Mouse (Mus musculus) C3H10T1/2 (cell line): ENCODE data around the gene Ero1l. TPM values are rescaled to one million over a fixed set of nuclear protein-coding genes. Genes with fewer than 3 reads are reported as not detected.

ENCODE experiments used
- polyA plus RNA-seq, 2 experiments: library from polyadenylated mRNA; unstranded; fragments of >200 nt; fragmentation: generic; extraction: Trizol; gene quantifications; one replicate each; pipeline ENCODE4 v1.2.1; 2012; ENCODE audit warnings: missing spikeins in 2 of 2

The Ero1l gene
- 1 to 10 TPM; 2.8 to 3.4 TPM for polyA plus RNA-seq

DNA sequence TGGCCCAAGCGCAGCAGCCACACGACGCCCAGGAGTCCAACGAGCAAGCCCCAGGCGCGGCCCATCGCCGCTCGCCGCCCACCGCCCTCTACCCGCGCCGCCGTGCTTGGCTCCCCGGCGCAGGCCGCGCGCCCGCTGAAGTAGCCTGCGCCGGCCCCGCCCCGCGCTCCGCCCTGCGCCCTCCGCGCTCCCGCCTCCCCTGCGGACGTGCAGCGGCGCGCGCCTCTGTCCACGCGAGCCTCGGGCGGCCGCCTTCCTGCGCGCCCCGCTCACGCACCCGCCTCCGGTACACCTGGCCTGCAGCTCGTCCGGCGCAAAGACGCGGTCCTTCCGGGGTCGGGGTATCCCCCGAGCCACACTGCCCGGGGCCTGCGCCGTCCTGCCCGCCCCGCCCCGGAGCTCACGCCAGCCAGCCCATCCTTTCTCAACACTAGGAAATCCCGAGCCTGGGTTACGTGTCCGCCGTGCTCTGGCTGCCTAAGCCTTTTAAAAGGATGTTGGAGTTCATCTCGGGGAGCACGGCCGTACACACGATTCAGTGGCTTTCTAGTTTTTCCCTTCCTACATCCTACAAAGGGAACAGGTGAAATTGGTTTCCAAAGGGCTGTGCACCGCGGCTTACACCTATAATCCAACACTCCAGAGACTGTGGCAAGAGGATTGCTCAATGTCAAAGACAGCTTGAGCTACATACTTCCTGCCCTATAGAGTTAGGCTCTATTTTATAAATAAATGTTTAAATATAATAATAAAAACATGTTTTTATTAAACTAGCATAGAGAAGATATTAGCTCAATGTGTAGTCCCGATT lies at the start of gene Ero1l:
Gene Ero1l, minus strand, starts transcription at position 346 of the 811 bp plus-strand sequence.

DNA sequence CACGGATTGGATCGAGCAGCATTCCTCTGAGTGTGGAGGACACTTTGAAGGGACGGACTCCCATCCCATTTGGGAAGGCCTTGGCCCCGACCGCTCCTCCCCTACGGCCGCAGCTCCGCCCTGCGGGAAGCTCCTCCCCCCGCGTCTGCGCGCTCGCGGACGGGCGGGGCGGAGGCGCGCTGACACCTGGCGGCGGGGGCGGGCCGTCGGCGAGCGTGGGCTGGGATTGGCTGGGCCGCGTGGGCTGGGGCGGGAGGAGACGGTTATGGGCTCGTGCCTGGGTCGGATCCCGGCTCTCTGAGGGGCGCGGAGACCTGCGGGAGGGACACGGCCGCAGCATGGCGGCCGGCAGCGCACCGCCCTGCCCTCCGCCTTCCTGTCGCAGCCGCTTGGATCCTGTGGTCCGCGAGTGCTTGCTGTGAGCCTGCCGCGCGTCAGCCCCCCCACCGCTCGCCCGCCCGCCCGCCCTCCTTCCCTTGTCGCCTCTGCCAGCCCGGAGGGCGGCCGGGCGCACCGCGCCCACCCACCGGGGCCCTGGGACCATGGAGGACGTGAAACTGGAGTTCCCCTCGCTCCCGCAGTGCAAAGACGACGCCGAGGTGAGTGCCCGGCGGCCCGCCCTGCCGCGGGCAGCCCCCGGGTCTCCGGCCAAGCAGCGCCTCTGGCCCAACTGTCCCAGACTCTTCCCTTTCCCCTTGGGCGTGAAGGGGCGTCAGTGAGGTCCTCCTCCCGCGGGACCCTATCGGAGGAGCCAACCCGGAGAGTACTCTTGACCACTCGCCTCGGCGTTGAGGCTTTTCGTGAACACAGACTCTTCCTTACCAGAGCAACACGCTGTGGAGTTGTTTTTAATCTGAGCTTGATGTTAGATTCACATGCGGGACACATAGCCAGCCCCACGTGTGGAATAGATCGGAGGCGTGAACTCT lies 32.6 kb upstream of the Ero1l start, which contains the start of gene Styx:
Gene Styx, plus strand, starts transcription at position 163 of the 929 bp plus-strand sequence.

DNA sequence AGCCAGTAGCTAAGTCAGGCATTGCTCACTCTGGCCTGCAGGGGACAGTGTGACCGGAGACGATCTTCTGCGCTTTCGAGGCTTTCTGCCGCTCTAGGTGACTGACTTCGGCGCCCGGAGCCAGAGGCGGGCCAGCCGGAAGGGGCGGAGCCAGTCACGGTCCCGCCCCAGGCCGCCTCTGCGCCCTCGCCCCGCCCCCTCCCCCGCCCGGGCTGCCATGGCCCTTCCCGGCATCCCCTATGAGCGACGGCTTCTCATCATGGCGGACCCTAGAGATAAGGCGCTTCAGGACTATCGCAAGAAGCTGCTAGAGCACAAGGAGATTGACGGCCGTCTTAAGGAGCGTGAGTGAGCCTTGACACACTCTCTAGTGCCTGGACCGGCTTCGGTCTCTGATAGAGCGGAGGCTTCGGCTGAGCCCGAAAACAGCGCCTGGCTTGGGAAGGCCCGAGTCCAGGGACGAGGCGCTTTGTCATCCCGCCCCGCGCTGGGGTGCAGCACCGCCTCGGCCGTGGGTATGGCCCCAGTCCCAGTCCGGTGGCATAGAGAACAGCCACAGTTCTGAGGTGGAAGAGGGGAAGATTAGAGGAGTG lies 11.1 kb upstream of the Ero1l start, which contains the start of gene Psmc6:
Gene Psmc6, plus strand, starts transcription at position 200 of the 593 bp plus-strand sequence.

Other genes with a start within 250 kb of the Ero1l start
- gene Gpr137c, start 99.1 kb downstream of the Ero1l start, polyA plus RNA-seq = under 1 TPM; 0.07 to 0.34 TPM
- 1 to 10 TPM in 1 of 2 experiments, under 1 TPM in 1; 0.36 to 5.6 TPM for gene Txndc16, start 98.4 kb downstream of the Ero1l start, polyA plus RNA-seq
- gene Psmc6, start 11.0 kb upstream of the Ero1l start, polyA plus RNA-seq = 10 to 100 TPM in 1 of 2 experiments, 1 to 10 TPM in 1; 1.9 to 18.5 TPM
- gene Styx, start 32.3 kb upstream of the Ero1l start, polyA plus RNA-seq = 1 to 10 TPM in 1 of 2 experiments, under 1 TPM in 1; 0.47 to 1.7 TPM
- gene Gnpnat1, start 86.1 kb upstream of the Ero1l start, polyA plus RNA-seq = 1 to 10 TPM; 3.5 to 5.0 TPM
- gene Fermt2, start 211.3 kb upstream of the Ero1l start, polyA plus RNA-seq = 10 to 100 TPM in 1 of 2 experiments, 1 to 10 TPM in 1; 4.2 to 18.0 TPM